ENCODE assay signal across 16 mouse cellular contexts in genomic region chr19:36606270-36606669, GRCm38 (mm10). TPM values are rescaled to one million over a fixed set of nuclear protein-coding genes. Genes with fewer than 3 reads are reported as not detected.
A peak's percentile ranks its signal among the peaks of the same experiment; 100 is the strongest.
DNase-seq lines count a peak whose midpoint lies in the region; ATAC-seq and TF ChIP-seq lines count a peak whose summit lies in the region.
"Had no signal": no experiment of that assay in that cellular context is flagged by ENCODE, and none has a peak within 500 bp of the region (broad histone marks: within the 10 kb centered on the region; RNA-seq: fewer than 3 reads in every experiment).

No protein-coding gene starts in this region.

- no peak for TF ChIP-seq EP300 in liver, embryonic 14.5 days (IDR thresholded peaks at IDR 0.05; ENCODE audit: low read depth)
- no peak for TF ChIP-seq EP300 in MEL (IDR thresholded peaks at IDR 0.05; ENCODE audit: low read depth in 1 of 2, low read length in 2 of 2)

- H3K36me3 ChIP-seq in liver, embryonic 14.5 days (replicated peaks; ENCODE audit: control insufficient read depth, insufficient read depth, low read depth) = no peaks in the 10 kb centered on the region
- H3K36me3 ChIP-seq in MEL (ENCODE audit: control insufficient read depth in 1 of 2, insufficient read depth in 2 of 2, low read length in 2 of 2) = no peaks in the 10 kb centered on the region
- peaks cover 9% of the 10 kb centered on the region for H3K36me3 ChIP-seq in hindbrain, embryonic 14.5 days (replicated peaks; ENCODE audit: control insufficient read depth, insufficient read depth)
- H3K36me3 ChIP-seq: embryonic facial prominence, embryonic 12.5 days; forebrain, embryonic 12.5 days; limb, embryonic 12.5 days had no signal

- H3K79me2 ChIP-seq in MEL (ENCODE audit: control insufficient read depth, insufficient read depth, low read length, poor library complexity) = no peaks in the 10 kb centered on the region

- no peak; the same call in none of the 2 replicates for TF ChIP-seq RAD21 in MEL (IDR thresholded peaks at IDR 0.05; ENCODE audit: low read depth, low read length)

- 48% methylated on average over 1 of the region's 1 CpGs for WGBS in liver, embryonic 14.5 days (ENCODE audit: insufficient replicate concordance)
- WGBS in hindbrain, embryonic 14.5 days = 38% methylated on average over 1 of the region's 1 CpGs

- peaks cover 4 to 11% of the 10 kb centered on the region in 2 experiments; a peak in 3 of 4 replicates for H3K4me1 ChIP-seq in liver, embryonic 14.5 days (replicated peaks; ENCODE audit: control insufficient read depth in 2 of 2, insufficient read depth in 2 of 2, low read length in 1 of 2)
- peaks cover 0 to 4% of the 10 kb centered on the region in 2 experiments; a peak in 1 of 4 replicates for H3K4me1 ChIP-seq in MEL (ENCODE audit: control insufficient read depth in 1 of 2, insufficient read depth in 2 of 2, low read length in 2 of 2)
- H3K4me1 ChIP-seq in hindbrain, embryonic 14.5 days (replicated peaks; ENCODE audit: control insufficient read depth, insufficient read depth, low read length) = peaks cover 7% of the 10 kb centered on the region; the same call in 1 of the 2 replicates
- H3K4me1 ChIP-seq: embryonic facial prominence, embryonic 12.5 days; forebrain, embryonic 12.5 days; limb, embryonic 12.5 days had no signal

- no peaks in the 10 kb centered on the region for H3K9me3 ChIP-seq in liver, embryonic 14.5 days (ENCODE audit: control insufficient read depth, low read length)
- H3K9me3 ChIP-seq in MEL (replicated peaks; ENCODE audit: insufficient read depth, low read length) = no peaks in the 10 kb centered on the region
- no peaks in the 10 kb centered on the region for H3K9me3 ChIP-seq in hindbrain, embryonic 14.5 days (ENCODE audit: control insufficient read depth, low read length)
- H3K9me3 ChIP-seq: embryonic facial prominence, embryonic 12.5 days; forebrain, embryonic 12.5 days; limb, embryonic 12.5 days had no signal

- no peak overlapping the region for H3K27ac ChIP-seq in gastrocnemius, adult 2 months
- H3K27ac ChIP-seq in liver, embryonic 14.5 days = no peak overlapping the region
- H3K27ac ChIP-seq in MEL (ENCODE audit: control insufficient read depth, low read depth, low read length) = no peak overlapping the region
- no peak overlapping the region for H3K27ac ChIP-seq in hindbrain, embryonic 14.5 days
- H3K27ac ChIP-seq: embryonic facial prominence, embryonic 12.5 days; forebrain, embryonic 12.5 days; limb, embryonic 12.5 days had no signal

- intact Hi-C loops in gastrocnemius, adult 2 months (cut with DNase I) = loop anchor here (5.0 kb wide), 1 partner anchor 131 kb away; the partner anchor contains the start of gene Ppp1r3c

- no peaks in the 10 kb centered on the region for H3K27me3 ChIP-seq in liver, embryonic 14.5 days (ENCODE audit: control insufficient read depth, insufficient read depth, low read length)
- H3K27me3 ChIP-seq in MEL (ENCODE audit: control insufficient read depth in 1 of 2, insufficient read depth in 2 of 2, low read length in 2 of 2) = no peaks in the 10 kb centered on the region; a peak in 1 of 4 replicates
- no peaks in the 10 kb centered on the region for H3K27me3 ChIP-seq in hindbrain, embryonic 14.5 days (ENCODE audit: control insufficient read depth, insufficient read depth, low read length)
- H3K27me3 ChIP-seq: embryonic facial prominence, embryonic 12.5 days; forebrain, embryonic 12.5 days; limb, embryonic 12.5 days had no signal

- DNase-seq in gastrocnemius, adult 2 months = no peak
- DNase-seq in gastrocnemius, adult 18-20 months (ENCODE audit: low spot score) = no peak
- no peak for DNase-seq in liver, embryonic 14.5 days (ENCODE audit: low read depth in 3 of 3, low spot score in 3 of 3)
- no peak for DNase-seq in liver
- DNase-seq in MEL (ENCODE audit: low read depth, low spot score) = peak; percentile 14
- peak; percentile 39 for DNase-seq in embryo, embryonic 11 days
- no peak for DNase-seq in cerebellum, postnatal 4 days (ENCODE audit: low spot score in 2 of 2)
- no peak for DNase-seq in hindbrain, embryonic 14.5 days (ENCODE audit: low spot score)
- DNase-seq: adrenal gland, postnatal 36 days; cerebellum, adult 18-20 months; kidney, postnatal 14 days; thymus, postnatal 4 days had no signal

- H3K4me2 ChIP-seq in liver, embryonic 14.5 days (ENCODE audit: low read depth) = no peak overlapping the region
- H3K4me2 ChIP-seq in hindbrain, embryonic 14.5 days (replicated peaks) = no peak overlapping the region
- H3K4me2 ChIP-seq: embryonic facial prominence, embryonic 12.5 days; forebrain, embryonic 12.5 days; limb, embryonic 12.5 days had no signal

- H3K4me3 ChIP-seq in gastrocnemius, adult 2 months = no peak overlapping the region
- H3K4me3 ChIP-seq in liver, embryonic 14.5 days (ENCODE audit: insufficient read depth in 1 of 2, low read depth in 2 of 2, low read length in 2 of 2) = no peak overlapping the region
- no peak overlapping the region for H3K4me3 ChIP-seq in MEL (ENCODE audit: control insufficient read depth in 1 of 2, insufficient read depth in 1 of 2, low read depth in 2 of 2, low read length in 2 of 2)
- no peak overlapping the region for H3K4me3 ChIP-seq in hindbrain, embryonic 14.5 days (replicated peaks; ENCODE audit: low read length)
- H3K4me3 ChIP-seq: embryonic facial prominence, embryonic 12.5 days; forebrain, embryonic 12.5 days; limb, embryonic 12.5 days; myocyte had no signal

- TF ChIP-seq POLR2A in MEL (IDR thresholded peaks at IDR 0.05; ENCODE audit: control insufficient read depth in 1 of 2, insufficient read depth in 1 of 2, low read depth in 1 of 2, low read length in 2 of 2, poor library complexity in 1 of 2) = no peak

- no peak overlapping the region for H3K9ac ChIP-seq in liver, embryonic 14.5 days (replicated peaks)
- H3K9ac ChIP-seq in MEL (ENCODE audit: control insufficient read depth, low read depth, low read length, poor library complexity, severe bottlenecking) = no peak overlapping the region
- H3K9ac ChIP-seq in hindbrain, embryonic 14.5 days = no peak overlapping the region
- H3K9ac ChIP-seq: embryonic facial prominence, embryonic 12.5 days; forebrain, embryonic 12.5 days; limb, embryonic 12.5 days had no signal

- no peak for ATAC-seq in liver, embryonic 14.5 days (ENCODE audit: insufficient read depth)
- ATAC-seq in hindbrain, embryonic 14.5 days (ENCODE audit: low FRiP score) = no peak

- TF ChIP-seq CTCF in gastrocnemius, adult 2 months (IDR thresholded peaks at IDR 0.05) = peak; percentile 59
- peak; percentile 10; the same call in 1 of the 2 replicates for TF ChIP-seq CTCF in liver, embryonic 14.5 days (IDR thresholded peaks at IDR 0.05; ENCODE audit: low read depth)
- TF ChIP-seq CTCF in MEL (IDR thresholded peaks at IDR 0.05 in 2 of 3, conservative IDR thresholded peaks at IDR 0.05 in 1 of 3; ENCODE audit: control insufficient read depth in 1 of 3, insufficient read depth in 1 of 3, low read depth in 2 of 3, low read length in 3 of 3, poor library complexity in 1 of 3, severe bottlenecking in 1 of 3) = peak in 1 of 3 experiments; percentile 7; a peak in 1 of 6 replicates

TF ChIP-seq in MEL, 35 proteins besides CTCF, POLR2A, EP300 and RAD21:
- TF ChIP-seq KAT2A (conservative IDR thresholded peaks at IDR 0.05; ENCODE audit: low read depth, low read length) (no peak), GATA1 (IDR thresholded peaks at IDR 0.05; ENCODE audit: low read depth, low read length) (no peak), POLR2AphosphoS2 (IDR thresholded peaks at IDR 0.05; ENCODE audit: low read length) (no peak), CHD1 (IDR thresholded peaks at IDR 0.05; ENCODE audit: low read depth, low read length) (no peak), MYB (IDR thresholded peaks at IDR 0.05; ENCODE audit: low read depth, low read length) (no peak), HCFC1 (IDR thresholded peaks at IDR 0.05; ENCODE audit: low read depth, low read length) (no peak), NRF1 (IDR thresholded peaks at IDR 0.05; ENCODE audit: insufficient read depth, low read depth, low read length, poor library complexity, severe bottlenecking) (no peak), MEF2A (IDR thresholded peaks at IDR 0.05; ENCODE audit: extremely low read depth, insufficient replicate concordance, low read depth, low read length, poor library complexity, severe bottlenecking) (no peak), E2F4 (IDR thresholded peaks at IDR 0.05; ENCODE audit: borderline replicate concordance, low read depth, low read length) (no peak), ZMIZ1 (IDR thresholded peaks at IDR 0.05; ENCODE audit: low read depth, low read length) (no peak)

RNA-seq across cellular contexts. Expression of gene Hectd2, which starts 51.8 kb away (rescaled TPM):
- 1 to 10 TPM; 5.5 to 6.8 TPM for total RNA-seq in gastrocnemius, adult 2 months (2021)
- total RNA-seq in gastrocnemius, adult 18-20 months (2021) = 1 to 10 TPM; 5.4 to 6.4 TPM
- 0.29 and 0.36 TPM in 2 replicates for polyA plus RNA-seq in liver, embryonic 14.5 days (2012; rRNA removed)
- 0.39 and 0.45 TPM in 2 replicates for polyA plus RNA-seq in liver, embryonic 14.5 days (2014; fragmentation: Nextera tagmentation; extraction: Ambion mirVana)
- total RNA-seq in MEL (2012; rRNA removed) = 0.12 and 0.39 TPM in 2 replicates
- polyA plus RNA-seq in MEL (2012; ENCODE audit: insufficient read depth in 1 of 2, insufficient read length in 2 of 2, low read depth in 1 of 2, low replicate concordance in 2 of 2, missing spikeins in 1 of 2) = 1 to 10 TPM in 1 of 2 experiments, not detected in 1; 2.0 TPM
- 17.7 TPM in 2 replicates for polyA plus RNA-seq in hindbrain, embryonic 14.5 days (2014; fragmentation: Nextera tagmentation; extraction: Ambion mirVana)

Comparison
In these comparisons a context has a peak if more than half of its experiments do, and no peak if none do; other contexts are left out.
1. DNase-seq: peak in MEL (single experiment) and embryo, embryonic 11 days (single experiment); none in gastrocnemius, adult 2 months (single experiment), gastrocnemius, adult 18-20 months (single experiment), liver, embryonic 14.5 days (0 of 3), liver (single experiment), cerebellum, postnatal 4 days (0 of 2) and hindbrain, embryonic 14.5 days (single experiment).